Mouse (Mus musculus) brain, adult 10 weeks (tissue): Measurements from ENCODE around the gene Olfr1459. TPM values are rescaled to one million over a fixed set of nuclear protein-coding genes. Genes with fewer than 3 reads are reported as not detected.

Experiments used
- polyA plus RNA-seq: library from polyadenylated mRNA; stranded (reverse); fragments of 350-450 nt; fragmentation: Illumina TruSeq; extraction: RNeasy Lipid Tissue Mini Kit (QIAGEN cat#74804); gene quantifications from one replicate; pipeline ENCODE4 v1.2.3, GENCODE M21; 2015; ENCODE audit warnings: low read depth, low replicate concordance

Olfr1459 gene
- not detected for polyA plus RNA-seq

DNA sequence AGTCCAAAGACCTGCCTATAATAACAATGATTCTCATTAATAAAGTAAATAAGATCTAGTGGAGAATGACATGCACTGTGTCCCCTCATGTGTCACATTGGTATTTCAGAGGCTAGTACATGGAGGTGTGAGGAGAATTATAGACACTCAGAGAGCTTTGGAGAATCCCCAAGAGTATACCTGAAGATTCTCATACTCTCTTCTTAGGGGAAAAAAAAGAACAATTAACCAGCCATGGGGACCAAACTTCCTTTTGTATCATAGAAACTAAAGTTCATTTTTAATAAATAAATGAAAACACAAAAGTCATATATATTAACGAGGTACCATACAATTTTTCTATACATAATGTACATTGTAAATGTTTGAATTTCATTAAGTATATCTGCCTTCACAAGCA, at the start of gene Olfr1459:
Olfr1459 (minus strand) TSS at position 101 of the 400 bp plus-strand sequence.

DNA sequence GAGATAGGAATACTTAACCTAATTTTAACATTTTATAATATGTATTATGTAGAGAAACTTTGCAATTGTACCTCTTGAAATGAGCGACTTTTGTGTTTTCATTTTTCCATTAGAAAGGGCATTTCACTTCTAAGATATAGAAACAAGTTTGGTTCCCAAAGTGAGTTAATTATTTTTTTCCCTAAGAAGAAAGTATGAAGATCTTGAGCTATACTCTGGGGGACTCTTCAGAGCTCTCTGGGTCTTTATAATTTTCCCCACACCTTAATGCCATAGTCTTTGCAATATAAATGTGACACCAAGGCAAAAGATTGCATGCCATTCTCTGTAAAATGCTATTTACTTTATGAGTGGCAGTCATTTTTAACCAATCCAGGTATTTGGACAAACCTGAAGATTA, 36.1 kb upstream of the Olfr1459 start, which contains the start of gene Olfr1462:
Olfr1462 (plus strand) TSS at position 301 of the 400 bp plus-strand sequence.

DNA sequence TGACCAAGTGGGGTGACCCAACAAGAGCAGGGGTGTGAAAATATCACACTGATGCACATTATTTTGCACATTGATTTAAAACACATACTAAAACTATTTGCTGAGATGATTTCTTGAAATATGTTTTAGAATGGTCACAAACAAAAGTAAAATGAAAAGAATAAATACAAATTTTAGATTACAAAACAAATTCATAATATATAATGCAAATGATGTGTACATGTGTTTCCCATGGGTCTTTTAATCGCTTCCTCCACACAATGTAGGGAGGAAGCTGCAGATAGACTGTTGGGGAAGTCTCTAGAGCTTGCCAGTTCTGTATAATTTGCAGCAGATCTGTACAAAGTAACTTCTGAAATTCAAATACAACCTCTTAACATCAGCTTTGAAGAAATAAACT, 13.4 kb upstream of the Olfr1459 start, which contains the start of gene Olfr1461:
Olfr1461 (plus strand) TSS at position 301 of the 400 bp plus-strand sequence.

DNA sequence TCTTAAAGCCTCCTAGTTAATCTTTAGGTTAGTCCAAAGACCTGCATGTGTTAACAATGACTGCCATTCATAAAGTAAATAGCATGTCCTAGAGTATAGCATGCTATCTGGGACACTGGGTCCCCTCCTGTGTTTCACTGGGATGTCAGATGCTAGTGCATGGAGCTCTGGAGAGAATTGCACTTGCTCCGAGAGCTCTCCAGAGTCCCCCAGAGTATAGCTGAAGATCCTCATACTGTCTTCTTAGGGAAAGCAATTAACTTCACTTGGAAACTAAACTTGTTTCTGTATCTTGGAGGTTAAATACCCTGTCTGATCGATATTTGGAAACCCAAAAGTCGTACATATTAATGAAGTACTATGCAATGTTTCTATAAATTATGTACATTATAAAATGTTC, 42.7 kb downstream of the Olfr1459 start, which contains the start of gene Olfr1458:
Olfr1458 (minus strand) TSS at position 101 of the 400 bp plus-strand sequence.

DNA sequence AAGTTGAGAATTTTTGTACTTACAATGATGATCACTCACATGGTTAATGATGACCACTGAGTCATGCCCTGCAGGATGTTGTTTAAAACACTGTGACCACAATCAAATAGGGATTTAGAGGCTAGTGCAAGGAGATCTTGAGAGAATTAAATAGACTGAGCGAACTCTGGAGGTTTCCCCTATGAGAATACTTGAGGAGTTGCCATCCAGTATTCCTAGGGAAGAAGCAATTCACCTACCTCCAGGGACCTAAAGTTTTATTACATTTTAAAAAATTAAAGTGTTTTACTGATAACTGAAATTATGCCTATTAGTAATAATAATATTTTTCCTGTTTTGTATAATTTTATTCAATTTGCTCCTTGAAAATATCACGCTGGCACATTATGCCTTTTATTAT, 51.6 kb downstream of the Olfr1459 start, which contains the start of gene Olfr1457:
Olfr1457 (minus strand) TSS at position 101 of the 400 bp plus-strand sequence.

Other genes with a start within 250 kb of the Olfr1459 start
- gene Olfr1447, start 245.8 kb downstream of the Olfr1459 start, polyA plus RNA-seq, result not detected
- not detected for gene Olfr1448, start 225.1 kb downstream of the Olfr1459 start, polyA plus RNA-seq
- gene Olfr1449, start 218.7 kb downstream of the Olfr1459 start, polyA plus RNA-seq, result not detected
- not detected for gene Olfr1450, start 199.3 kb downstream of the Olfr1459 start, polyA plus RNA-seq
- not detected for gene Olfr1451, start 154.5 kb downstream of the Olfr1459 start, polyA plus RNA-seq
- not detected for gene Olfr1453, start 121.2 kb downstream of the Olfr1459 start, polyA plus RNA-seq
- not detected for gene Olfr1454, start 88.9 kb downstream of the Olfr1459 start, polyA plus RNA-seq
- gene Olfr1457, start 51.7 kb downstream of the Olfr1459 start, polyA plus RNA-seq, result not detected
- not detected for gene Olfr1458, start 42.8 kb downstream of the Olfr1459 start, polyA plus RNA-seq
- gene Olfr1461, start 13.5 kb upstream of the Olfr1459 start, polyA plus RNA-seq, result not detected
- not detected for gene Olfr1462, start 36.2 kb upstream of the Olfr1459 start, polyA plus RNA-seq
- gene Olfr1463, start 81.8 kb upstream of the Olfr1459 start, polyA plus RNA-seq, result not detected
- not detected for gene Olfr1465, start 166.0 kb upstream of the Olfr1459 start, polyA plus RNA-seq
- not detected for gene Olfr1466, start 189.3 kb upstream of the Olfr1459 start, polyA plus RNA-seq
- gene Olfr1467, start 212.7 kb upstream of the Olfr1459 start, polyA plus RNA-seq, result not detected